Mouse (Mus musculus): ENCODE results near the gene Tsku.

DNA sequence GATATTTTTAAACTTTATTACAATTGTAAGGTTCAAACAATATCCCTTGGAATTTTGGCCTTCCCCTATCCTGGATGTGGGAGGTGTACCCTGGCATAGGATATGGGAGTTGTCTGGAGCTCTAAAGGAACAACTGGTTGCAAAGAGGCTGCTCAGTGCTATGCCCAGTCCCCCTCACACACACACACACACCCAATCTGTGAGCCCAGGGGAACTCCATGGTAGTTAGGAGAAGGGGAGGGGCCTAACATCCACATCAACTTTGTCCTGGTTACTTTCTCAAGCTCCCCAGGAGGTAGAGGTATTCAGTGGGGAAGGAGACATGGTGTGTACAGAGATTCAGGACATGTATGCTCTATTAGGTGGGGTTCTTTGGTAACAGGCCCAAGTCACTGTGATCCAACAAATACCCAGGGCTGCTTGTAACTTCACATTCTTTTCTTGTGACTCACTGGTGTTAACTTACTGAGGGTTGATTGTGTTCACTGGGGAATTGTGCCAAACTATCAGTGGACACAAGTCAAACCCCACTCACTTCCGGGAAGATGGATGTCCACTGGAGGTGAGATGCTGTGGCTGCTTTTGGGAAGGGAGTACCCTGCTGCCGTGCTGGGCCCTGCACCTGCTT, 30.6 kb downstream of the Tsku start:
- TF ChIP-seq EP300 (IDR thresholded peaks at IDR 0.05; ENCODE audit: low read depth), result no peak
- no peak for TF ChIP-seq CTCF (IDR thresholded peaks at IDR 0.05; ENCODE audit: low read depth)
